Mouse (Mus musculus) stomach, postnatal 0 days (tissue): ENCODE data around the gene Gm13103.
"Not testable (repeated sequence)": the region's sequence is repeated elsewhere in the genome, so short reads cannot be mapped to it uniquely, and the experiment has no call there.

ENCODE experiments used
- CTCF ChIP-seq: IDR thresholded peaks from 2 replicates; pipeline ENCODE4 v1.5.1; 2016; ENCODE audit warnings: antibody characterized with exemption, low read depth, mild to moderate bottlenecking, moderate library complexity
- EP300 ChIP-seq: optimal IDR thresholded peaks from 2 replicates; pipeline ENCODE3; 2016; ENCODE audit warnings: antibody characterized with exemption

DNA sequence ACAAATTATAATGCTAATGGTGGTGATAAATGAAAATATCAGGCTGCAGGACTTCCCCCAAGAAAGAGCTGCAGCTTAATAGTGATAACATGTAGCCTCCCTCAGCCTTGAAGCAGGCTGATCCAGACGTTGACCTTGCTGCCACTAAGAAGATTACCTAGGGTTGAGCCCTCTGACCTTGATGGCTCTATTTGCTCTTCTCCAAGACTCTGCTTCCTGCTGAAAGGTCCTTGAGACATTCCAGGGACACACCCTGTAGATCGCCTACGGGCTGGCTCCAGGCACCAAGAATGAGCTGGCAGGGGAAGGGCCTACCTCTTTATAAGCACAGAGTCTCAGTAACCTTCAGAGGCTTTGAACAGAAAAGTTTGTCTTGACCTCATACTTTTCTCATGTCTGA is 48.1 kb downstream of the Gm13103 start:
- not testable (repeated sequence) for TF ChIP-seq CTCF, EP300
